Mouse (Mus musculus) kidney, adult 8-10 months (tissue): ENCODE measurements around the gene Cyb5r2.
A peak's percentile ranks its signal among the peaks of the same experiment; 100 is the strongest.

ENCODE experiments used
- DNase-seq, 2 experiments: peaks; one replicate each; pipeline ENCODE4 v3.0.0; 2022

The Cyb5r2 gene

GRCm38 (mm10) chr7:107720771-107721170 is 37.1 kb downstream of the Cyb5r2 start:
- no peak for DNase-seq

DNA sequence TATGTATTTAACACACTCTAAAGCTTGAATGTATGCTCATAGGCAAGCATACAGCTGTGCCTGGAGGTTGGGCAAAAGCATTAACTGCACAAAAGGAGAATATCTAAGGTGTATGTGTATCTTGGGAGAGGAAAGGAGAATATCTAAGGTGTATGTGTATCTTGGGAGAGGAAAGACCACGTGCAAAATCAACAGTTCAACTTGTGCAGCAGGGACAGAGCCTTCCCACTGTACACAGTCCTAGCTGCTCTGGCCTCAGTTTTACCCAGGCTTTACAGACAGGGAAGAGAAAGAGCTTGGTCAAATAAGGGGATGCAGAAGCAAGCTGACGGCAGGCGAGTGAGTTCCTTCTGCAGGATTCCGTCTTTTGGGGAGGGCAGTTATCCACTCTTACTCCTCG is 43.8 kb downstream of the Cyb5r2 start:
- no peak for DNase-seq

- DNase-seq = no peak
Observed at GRCm38 (mm10) chr7:107712743-107713142, 45.1 kb downstream of the Cyb5r2 start.

GRCm38 (mm10) chr7:107708491-107709112 is 49.2 kb downstream of the Cyb5r2 start:
- peak; percentile 70 to 75 for DNase-seq

DNA sequence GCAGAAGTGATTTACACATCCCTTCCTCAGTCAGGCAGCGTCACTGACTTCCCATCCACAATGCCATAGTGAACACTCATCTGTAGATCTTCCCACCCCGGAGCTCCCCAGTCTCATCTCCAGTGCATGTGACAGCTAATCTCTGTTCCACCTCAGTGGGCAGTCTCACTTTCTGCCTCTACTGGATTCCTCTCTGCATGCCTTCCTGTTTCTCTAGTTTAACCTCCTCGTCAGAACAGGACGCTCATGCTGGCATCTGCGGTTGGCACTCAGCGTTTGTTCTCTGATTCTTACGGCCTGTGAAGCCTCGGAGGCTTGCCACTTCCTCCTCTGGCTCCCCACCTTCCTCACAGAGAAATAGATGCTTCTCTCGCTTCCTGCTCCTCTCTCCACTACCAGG is 50.2 kb downstream of the Cyb5r2 start:
- no peak for DNase-seq

DNA sequence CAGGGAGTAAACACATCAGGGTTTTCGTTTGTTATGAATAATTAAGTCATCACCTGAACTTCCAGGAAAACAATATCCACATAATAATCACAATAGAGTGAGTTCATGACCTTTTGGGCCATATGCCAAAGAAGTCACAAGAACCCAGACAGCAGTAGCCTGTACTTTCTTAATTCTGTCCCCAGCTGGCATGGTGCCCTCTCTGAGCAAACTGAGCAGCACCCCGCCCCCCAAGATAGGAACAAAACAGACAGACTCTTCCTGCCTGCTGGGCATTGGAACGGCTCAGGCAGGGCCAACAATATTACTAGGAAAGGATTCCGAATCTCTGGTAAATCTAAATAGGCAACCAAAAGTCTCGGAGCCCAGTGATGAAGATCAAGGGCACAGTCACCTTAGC is 51.9 kb downstream of the Cyb5r2 start:
- peak; percentile 29 to 39 for DNase-seq

- no peak for DNase-seq
Observed at GRCm38 (mm10) chr7:107702461-107703380, 55.1 kb downstream of the Cyb5r2 start.

DNA sequence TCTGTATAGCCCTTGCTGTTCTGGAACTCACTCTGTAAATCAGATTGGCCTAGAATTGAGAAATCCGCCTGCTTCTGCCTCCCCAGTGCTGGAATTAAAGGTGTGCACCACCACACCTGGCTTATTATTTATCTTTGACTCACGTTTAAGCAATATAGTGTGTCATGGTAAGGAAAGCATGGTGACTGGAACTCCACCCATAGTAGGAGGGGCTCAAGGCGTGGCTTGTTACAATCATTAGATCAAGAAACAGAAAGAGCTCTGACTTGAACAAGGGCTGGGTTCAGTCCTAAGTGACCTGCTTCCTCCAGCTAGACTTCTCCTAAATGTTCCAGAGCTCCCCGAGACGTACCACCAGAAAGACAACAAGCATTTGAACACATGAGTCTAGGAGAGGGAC is 57.2 kb downstream of the Cyb5r2 start:
- DNase-seq = no peak

DNA sequence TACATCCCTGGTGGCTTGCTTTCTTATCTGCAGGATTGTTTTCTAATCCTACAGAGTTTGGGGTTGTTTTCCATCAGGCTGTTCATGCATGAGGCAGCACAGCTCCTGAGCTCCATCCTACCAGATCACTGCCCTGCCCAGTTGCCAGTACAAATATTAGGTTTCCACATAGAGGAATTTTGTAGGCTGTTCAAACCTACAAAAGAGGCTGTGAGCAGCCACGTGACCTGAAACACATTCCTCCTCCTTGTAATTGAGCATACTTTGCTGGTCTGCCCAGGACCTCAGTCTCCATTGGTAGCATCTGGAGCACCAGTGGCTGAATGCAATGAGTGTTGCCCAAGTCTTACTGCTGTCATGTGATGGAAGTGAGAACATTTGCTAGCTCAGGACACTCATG is 57.9 kb downstream of the Cyb5r2 start:
- peak in 1 of 2 experiments; percentile 14 for DNase-seq
